Mouse (Mus musculus) embryonic fibroblast, embryonic 13.5 days (primary cell): ENCODE data around the gene Mecp2. TPM values are rescaled to one million over a fixed set of nuclear protein-coding genes. Genes with fewer than 3 reads are reported as not detected.

Experiments
- H3K27ac ChIP-seq: 2 replicates; pipeline ENCODE4 v1.5.1; 2012; ENCODE audit warnings: low read length, control low read depth, inconsistent platforms; ENCODE audit not compliant: insufficient read depth
- H3K4me1 ChIP-seq: 2 replicates; pipeline ENCODE4 v1.6.1; 2011; ENCODE audit warnings: low read length; ENCODE audit not compliant: control insufficient read depth, insufficient read depth
- H3K4me3 ChIP-seq: 2 replicates; pipeline ENCODE4 v1.5.1; 2011; ENCODE audit warnings: mild to moderate bottlenecking, control low read depth, low read length; ENCODE audit not compliant: insufficient read depth
- CTCF ChIP-seq: IDR thresholded peaks from 2 replicates; pipeline ENCODE4 v1.5.1; 2011; ENCODE audit warnings: mild to moderate bottlenecking, control low read depth, low read length, moderate library complexity, borderline replicate concordance; ENCODE audit not compliant: insufficient read depth
- POLR2A ChIP-seq: IDR thresholded peaks from 2 replicates; pipeline ENCODE4 v1.6.1; 2011; ENCODE audit warnings: low read depth, mild to moderate bottlenecking, control low read depth, low read length, moderate library complexity
- polyA plus RNA-seq: library from polyadenylated mRNA; stranded (reverse); fragments of >200 nt; gene quantifications from 2 replicates; pipeline ENCODE4 v1.2.4, GENCODE M21; 2011; ENCODE audit warnings: low read depth; ENCODE audit not compliant: missing spikeins, insufficient read length

The Mecp2 gene
- polyA plus RNA-seq, 1 experiment = 21.0 TPM

- TF ChIP-seq POLR2A = no peak
- TF ChIP-seq CTCF = no peak
- Histone ChIP-seq H3K27ac (no peak overlapping the region), H3K4me1 (no peaks in the 10 kb centered on the region), H3K4me3 (peak overlapping the region; percentile 43)
Observed at GRCm38 (mm10) chrX:74022795-74023187, 112.4 kb downstream of the Mecp2 start.

GRCm38 (mm10) chrX:74014597-74014996, 120.6 kb downstream of the Mecp2 start:
- no peak overlapping the region for H3K4me3 ChIP-seq
- no peaks in the 10 kb centered on the region for H3K4me1 ChIP-seq
- H3K27ac ChIP-seq = no peak overlapping the region
- TF ChIP-seq POLR2A (no peak), CTCF (no peak)

- Histone ChIP-seq H3K27ac (no peak overlapping the region), H3K4me1 (no peaks in the 10 kb centered on the region), H3K4me3 (no peak overlapping the region)
- no peak for TF ChIP-seq CTCF
- TF ChIP-seq POLR2A = no peak
Observed at GRCm38 (mm10) chrX:74008063-74008462, 127.1 kb downstream of the Mecp2 start.

- H3K4me1 ChIP-seq = no peaks in the 10 kb centered on the region
- H3K4me3 ChIP-seq = no peak overlapping the region
- TF ChIP-seq CTCF (no peak), POLR2A (no peak)
- H3K27ac ChIP-seq = no peak overlapping the region
Observed at GRCm38 (mm10) chrX:74006401-74006800, 128.8 kb downstream of the Mecp2 start.

- TF ChIP-seq POLR2A (no peak), CTCF (no peak)
- no peak overlapping the region for H3K27ac ChIP-seq
- no peaks in the 10 kb centered on the region; the same call in 1 of the 2 replicates for H3K4me1 ChIP-seq
- H3K4me3 ChIP-seq = no peak overlapping the region
Observed at GRCm38 (mm10) chrX:74003644-74004043, 131.5 kb downstream of the Mecp2 start.

- TF ChIP-seq POLR2A = no peak
- no peak for TF ChIP-seq CTCF
- H3K27ac ChIP-seq = no peak overlapping the region
- H3K4me3 ChIP-seq = no peak overlapping the region
- no peaks in the 10 kb centered on the region; the same call in 1 of the 2 replicates for H3K4me1 ChIP-seq
Observed at GRCm38 (mm10) chrX:74001024-74001423, 134.1 kb downstream of the Mecp2 start.

GRCm38 (mm10) chrX:73998911-73999869, 136.0 kb downstream of the Mecp2 start:
- Histone ChIP-seq H3K4me1 (no peaks in the 10 kb centered on the region; the same call in 1 of the 2 replicates), H3K4me3 (no peak overlapping the region), H3K27ac (peak overlapping the region; percentile 97)
- TF ChIP-seq CTCF (no peak), POLR2A (no peak; the same call in 1 of the 2 replicates)

- no peak overlapping the region for H3K27ac ChIP-seq
- no peak for TF ChIP-seq CTCF
- TF ChIP-seq POLR2A = no peak
- no peak overlapping the region for H3K4me3 ChIP-seq
- no peaks in the 10 kb centered on the region for H3K4me1 ChIP-seq
Observed at GRCm38 (mm10) chrX:73977783-73978182, 157.4 kb downstream of the Mecp2 start.

Other genes starting within 250 kb of the Mecp2 start
- not detected in 2 replicates for gene Avpr2, start 243.3 kb downstream of the Mecp2 start, polyA plus RNA-seq
- gene L1cam, start 239.3 kb downstream of the Mecp2 start, polyA plus RNA-seq = 0.27 and 1.3 TPM in 2 replicates
- 0.40 and 0.72 TPM in 2 replicates for gene Arhgap4, start 213.5 kb downstream of the Mecp2 start, polyA plus RNA-seq
- gene Naa10, start 213.4 kb downstream of the Mecp2 start, polyA plus RNA-seq = 42.7 and 45.4 TPM in 2 replicates
- gene Renbp, start 204.5 kb downstream of the Mecp2 start, polyA plus RNA-seq = 31.4 and 42.9 TPM in 2 replicates
- 61.4 and 65.6 TPM in 2 replicates for gene Hcfc1, start 169.0 kb downstream of the Mecp2 start, polyA plus RNA-seq
- 61.2 and 68.2 TPM in 2 replicates for gene Irak1, start 111.4 kb downstream of the Mecp2 start, polyA plus RNA-seq
- not detected in 2 replicates for gene Opn1mw, start 7.9 kb downstream of the Mecp2 start, polyA plus RNA-seq
- not detected in 2 replicates for gene Tex28, start 32.5 kb upstream of the Mecp2 start, polyA plus RNA-seq
- not detected in 2 replicates for gene Tktl1, start 41.9 kb upstream of the Mecp2 start, polyA plus RNA-seq
- 1,955 and 2,266 TPM in 2 replicates for gene Flna, start 114.5 kb upstream of the Mecp2 start, polyA plus RNA-seq
- gene Emd, start 119.3 kb upstream of the Mecp2 start, polyA plus RNA-seq = 195 and 206 TPM in 2 replicates
- 311 and 352 TPM in 2 replicates for gene Rpl10, start 135.4 kb upstream of the Mecp2 start, polyA plus RNA-seq
- 43.2 and 52.9 TPM in 2 replicates for gene Taz, start 146.5 kb upstream of the Mecp2 start, polyA plus RNA-seq
- gene Dnase1l1, start 147.0 kb upstream of the Mecp2 start, polyA plus RNA-seq = 8.0 and 12.1 TPM in 2 replicates
- 290 and 334 TPM in 2 replicates for gene Atp6ap1, start 161.7 kb upstream of the Mecp2 start, polyA plus RNA-seq
- gene Gdi1, start 169.6 kb upstream of the Mecp2 start, polyA plus RNA-seq = 184 and 194 TPM in 2 replicates
- gene Fam50a, start 177.7 kb upstream of the Mecp2 start, polyA plus RNA-seq = 53.9 and 54.0 TPM in 2 replicates
- gene Plxna3, start 193.7 kb upstream of the Mecp2 start, polyA plus RNA-seq = 39.7 and 53.1 TPM in 2 replicates
- 56.1 and 62.9 TPM in 2 replicates for gene Lage3, start 218.3 kb upstream of the Mecp2 start, polyA plus RNA-seq
- gene Ubl4a, start 237.9 kb upstream of the Mecp2 start, polyA plus RNA-seq = 47.0 and 62.6 TPM in 2 replicates
- 20.6 and 22.4 TPM in 2 replicates for gene Slc10a3, start 238.0 kb upstream of the Mecp2 start, polyA plus RNA-seq